Mouse (Mus musculus) liver, embryonic 12.5 days (tissue): ENCODE results near the gene Camta1. TPM values are rescaled to one million over a fixed set of nuclear protein-coding genes. Genes with fewer than 3 reads are reported as not detected.

ENCODE experiments used
- ATAC-seq: fragments of 200-750 bp; cut with Nextera tagmentation; 2 replicates; pipeline ENCODE4 v1.8.0; 2017; ENCODE audit warnings: moderate number of reproducible peaks, mild to moderate bottlenecking, moderate library complexity
- H3K27ac ChIP-seq: fragments of 300-500 bp; sonication (generic); 2 replicates; pipeline ENCODE4 v1.5.1; 2016; ENCODE audit warnings: mild to moderate bottlenecking
- H3K27me3 ChIP-seq: fragments of 300-500 bp; sonication (generic); replicated peaks from 2 replicates; pipeline ENCODE4 v1.6.1; 2016; ENCODE audit warnings: mild to moderate bottlenecking, moderate library complexity
- H3K36me3 ChIP-seq: fragments of 300-500 bp; sonication (generic); 2 replicates; pipeline ENCODE4 v1.6.1; 2016; ENCODE audit warnings: mild to moderate bottlenecking, moderate library complexity
- H3K4me1 ChIP-seq: fragments of 300-500 bp; sonication (generic); 2 replicates; pipeline ENCODE4 v1.6.1; 2016
- H3K4me2 ChIP-seq: fragments of 300-500 bp; sonication (generic); 2 replicates; pipeline ENCODE4 v1.6.1; 2016; ENCODE audit warnings: mild to moderate bottlenecking, moderate library complexity
- H3K4me3 ChIP-seq: fragments of 300-500 bp; sonication (generic); 2 replicates; pipeline ENCODE4 v1.5.1; 2016; ENCODE audit warnings: mild to moderate bottlenecking, moderate library complexity
- H3K9ac ChIP-seq: fragments of 300-500 bp; sonication (generic); 2 replicates; pipeline ENCODE4 v1.6.1; 2016; ENCODE audit warnings: mild to moderate bottlenecking, moderate library complexity
- H3K9me3 ChIP-seq: fragments of 300-500 bp; sonication (generic); replicated peaks from 2 replicates; pipeline ENCODE4 v1.6.1; 2016; ENCODE audit warnings: mild to moderate bottlenecking, moderate library complexity
- WGBS: fragments of 180-500 bp; shearing (Covaris S2); methylation state at CpG from one replicate; pipeline ENCODE4 v1.1.7; 2016; ENCODE audit not compliant: insufficient replicate concordance; 5-methylcytosine and 5-hydroxymethylcytosine counted together
- polyA plus RNA-seq: library from polyadenylated mRNA; unstranded; fragments of >200 nt; fragmentation: Nextera tagmentation; extraction: Ambion mirVana; gene quantifications from 2 replicates; pipeline ENCODE4 v1.2.1, GENCODE M21; 2016

Gene Camta1
- polyA plus RNA-seq, 1 experiment from 2014 or later = 49.6 TPM

GRCm38 (mm10) chr4:151156904-151157303 is 704.8 kb downstream of the Camta1 start:
- no peaks in the 10 kb centered on the region for H3K4me1 ChIP-seq
- no peak overlapping the region for H3K27ac ChIP-seq
- H3K9me3 ChIP-seq = no peaks in the 10 kb centered on the region
- H3K9ac ChIP-seq = no peak overlapping the region
- 3% methylated on average over 7 of the region's 7 CpGs for WGBS
- H3K4me3 ChIP-seq = no peak overlapping the region
- H3K36me3 ChIP-seq = no peaks in the 10 kb centered on the region
- ATAC-seq = no peak
- no peak overlapping the region for H3K4me2 ChIP-seq
- peaks cover 4% of the 10 kb centered on the region; the same call in 1 of the 2 replicates for H3K27me3 ChIP-seq

GRCm38 (mm10) chr4:151155587-151155986 is 706.1 kb downstream of the Camta1 start:
- WGBS = 53% methylated on average over 4 of the region's 4 CpGs

DNA sequence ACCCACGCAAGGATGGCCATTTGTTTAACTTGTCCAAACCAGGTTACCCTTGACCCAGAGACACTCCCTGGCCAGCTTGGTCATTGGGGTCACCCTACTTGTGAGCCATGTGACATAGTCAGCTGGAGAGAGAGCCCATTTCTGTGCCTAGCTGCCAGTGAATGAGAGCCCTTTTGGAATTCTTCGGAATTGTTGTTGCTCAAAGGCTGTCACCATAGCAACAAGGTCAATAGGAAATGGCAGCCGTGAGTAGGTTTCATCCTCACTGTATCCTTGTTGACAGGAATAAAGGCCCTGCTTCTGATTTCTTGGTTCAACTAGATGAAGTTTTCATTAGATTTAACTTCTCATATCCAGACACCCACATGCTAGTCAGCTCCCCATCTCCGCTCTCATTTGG is 707.4 kb downstream of the Camta1 start:
- Histone ChIP-seq H3K27ac (no peak overlapping the region), H3K4me1 (no peaks in the 10 kb centered on the region), H3K9ac (no peak overlapping the region), H3K4me3 (no peak overlapping the region), H3K4me2 (no peak overlapping the region), H3K27me3 (peaks cover 24% of the 10 kb centered on the region; the same call in 1 of the 2 replicates), H3K36me3 (no peaks in the 10 kb centered on the region), H3K9me3 (no peaks in the 10 kb centered on the region)
- 61% methylated on average over 4 of the region's 4 CpGs for WGBS
- no peak for ATAC-seq

More at GRCm38 (mm10) chr4:151155587-151155986, 706.1 kb downstream of the Camta1 start:
- Histone ChIP-seq H3K4me3 (no peak overlapping the region), H3K9me3 (no peaks in the 10 kb centered on the region), H3K4me2 (no peak overlapping the region), H3K27ac (no peak overlapping the region), H3K27me3 (peaks cover 13% of the 10 kb centered on the region; the same call in 1 of the 2 replicates), H3K4me1 (no peaks in the 10 kb centered on the region), H3K9ac (no peak overlapping the region), H3K36me3 (no peaks in the 10 kb centered on the region)
- ATAC-seq = no peak

- Histone ChIP-seq H3K9me3 (no peaks in the 10 kb centered on the region), H3K4me1 (no peaks in the 10 kb centered on the region), H3K9ac (no peak overlapping the region), H3K27ac (no peak overlapping the region), H3K4me3 (no peak overlapping the region), H3K27me3 (peaks cover 31% of the 10 kb centered on the region), H3K36me3 (no peaks in the 10 kb centered on the region), H3K4me2 (no peak overlapping the region)
- 45% methylated on average over 6 of the region's 6 CpGs for WGBS
- no peak for ATAC-seq
These were observed 709.7 kb downstream of the Camta1 start for GRCm38 (mm10) chr4:151152010-151152409.

DNA sequence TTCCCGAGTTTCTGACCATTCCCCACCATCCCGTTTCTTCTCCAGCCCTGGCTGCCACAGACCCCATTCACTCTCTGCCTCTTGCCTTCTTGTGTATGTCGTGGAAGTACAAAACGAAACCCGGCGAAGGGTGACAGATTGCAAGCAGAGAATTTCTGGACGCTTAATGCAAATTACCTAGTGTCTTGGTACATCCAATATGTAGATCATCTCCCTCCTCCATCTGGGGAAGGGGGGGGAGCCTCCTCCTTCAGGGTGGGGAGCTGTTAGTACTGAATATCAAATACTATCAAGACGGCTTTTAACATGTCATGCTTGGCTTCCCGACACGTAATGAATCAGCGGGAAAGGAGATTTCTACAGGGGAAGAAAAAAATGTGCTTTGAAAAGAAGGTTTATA is 710.8 kb downstream of the Camta1 start:
- H3K4me3 ChIP-seq = no peak overlapping the region
- H3K36me3 ChIP-seq = no peaks in the 10 kb centered on the region
- H3K27me3 ChIP-seq = peaks cover 31% of the 10 kb centered on the region
- H3K27ac ChIP-seq = no peak overlapping the region
- ATAC-seq = no peak
- no peak overlapping the region for H3K4me2 ChIP-seq
- H3K9ac ChIP-seq = no peak overlapping the region
- 70% methylated on average over 11 of the region's 11 CpGs for WGBS
- H3K9me3 ChIP-seq = no peaks in the 10 kb centered on the region
- no peaks in the 10 kb centered on the region for H3K4me1 ChIP-seq

- no peak overlapping the region for H3K27ac ChIP-seq
- H3K9ac ChIP-seq = no peak overlapping the region
- ATAC-seq = no peak
- no peaks in the 10 kb centered on the region for H3K9me3 ChIP-seq
- no peak overlapping the region for H3K4me2 ChIP-seq
- 63% methylated on average over 11 of the region's 11 CpGs for WGBS
- no peak overlapping the region for H3K4me3 ChIP-seq
- H3K27me3 ChIP-seq = peaks cover 31% of the 10 kb centered on the region
- H3K4me1 ChIP-seq = no peaks in the 10 kb centered on the region
- no peaks in the 10 kb centered on the region for H3K36me3 ChIP-seq
These were observed 711.6 kb downstream of the Camta1 start for GRCm38 (mm10) chr4:151150115-151150514.

- Histone ChIP-seq H3K27ac (no peak overlapping the region), H3K9ac (no peak overlapping the region), H3K4me2 (no peak overlapping the region), H3K4me1 (no peaks in the 10 kb centered on the region), H3K4me3 (no peak overlapping the region), H3K27me3 (peaks cover 27% of the 10 kb centered on the region), H3K9me3 (0 out of 2 replicates have a peak, but pooled peaks cover 7% of the 10 kb centered on the region), H3K36me3 (no peaks in the 10 kb centered on the region)
- WGBS = 66% methylated on average over 12 of the region's 12 CpGs
- no peak for ATAC-seq
These were observed 714.1 kb downstream of the Camta1 start for GRCm38 (mm10) chr4:151147541-151147940.

DNA sequence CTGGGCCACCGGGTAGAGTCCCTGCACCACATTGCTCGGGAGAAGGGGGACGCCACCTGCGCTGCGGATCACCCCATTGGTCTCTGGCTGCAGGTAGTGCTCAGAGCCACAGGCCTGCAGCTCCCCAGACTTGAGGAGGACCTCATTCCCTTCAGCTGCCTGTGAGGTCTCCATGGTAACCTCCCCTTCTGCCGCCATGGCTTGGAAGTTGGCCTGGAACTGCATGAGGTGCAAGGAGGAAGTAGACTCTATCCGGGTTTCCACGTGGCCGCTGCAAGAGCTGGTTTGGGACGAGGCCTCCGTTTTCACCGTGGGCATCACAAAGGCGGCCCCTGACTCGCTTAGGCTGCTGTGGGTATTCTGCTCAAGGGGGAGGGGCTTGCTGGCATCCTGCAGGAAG is 717.6 kb downstream of the Camta1 start:
- no peak for ATAC-seq
- Histone ChIP-seq H3K27me3 (peaks cover 29% of the 10 kb centered on the region), H3K4me3 (no peak overlapping the region), H3K36me3 (no peaks in the 10 kb centered on the region), H3K4me1 (no peaks in the 10 kb centered on the region), H3K27ac (no peak overlapping the region), H3K9me3 (0 out of 2 replicates have a peak, but pooled peaks cover 7% of the 10 kb centered on the region), H3K4me2 (no peak overlapping the region), H3K9ac (no peak overlapping the region)
- 66% methylated on average over 14 of the region's 14 CpGs for WGBS

- 14% methylated on average over 13 of the region's 13 CpGs for WGBS
- no peak overlapping the region for H3K9ac ChIP-seq
- peaks cover 40% of the 10 kb centered on the region for H3K27me3 ChIP-seq
- H3K9me3 ChIP-seq = 0 out of 2 replicates have a peak, but pooled peaks cover 7% of the 10 kb centered on the region
- H3K4me1 ChIP-seq = no peaks in the 10 kb centered on the region
- 0 out of 2 replicates have a peak, but pooled peaks have one; percentile 38 for ATAC-seq
- H3K27ac ChIP-seq = no peak overlapping the region
- no peak overlapping the region for H3K4me3 ChIP-seq
- H3K36me3 ChIP-seq = no peaks in the 10 kb centered on the region
- H3K4me2 ChIP-seq = no peak overlapping the region
These were observed 720.3 kb downstream of the Camta1 start for GRCm38 (mm10) chr4:151141196-151141880.

DNA sequence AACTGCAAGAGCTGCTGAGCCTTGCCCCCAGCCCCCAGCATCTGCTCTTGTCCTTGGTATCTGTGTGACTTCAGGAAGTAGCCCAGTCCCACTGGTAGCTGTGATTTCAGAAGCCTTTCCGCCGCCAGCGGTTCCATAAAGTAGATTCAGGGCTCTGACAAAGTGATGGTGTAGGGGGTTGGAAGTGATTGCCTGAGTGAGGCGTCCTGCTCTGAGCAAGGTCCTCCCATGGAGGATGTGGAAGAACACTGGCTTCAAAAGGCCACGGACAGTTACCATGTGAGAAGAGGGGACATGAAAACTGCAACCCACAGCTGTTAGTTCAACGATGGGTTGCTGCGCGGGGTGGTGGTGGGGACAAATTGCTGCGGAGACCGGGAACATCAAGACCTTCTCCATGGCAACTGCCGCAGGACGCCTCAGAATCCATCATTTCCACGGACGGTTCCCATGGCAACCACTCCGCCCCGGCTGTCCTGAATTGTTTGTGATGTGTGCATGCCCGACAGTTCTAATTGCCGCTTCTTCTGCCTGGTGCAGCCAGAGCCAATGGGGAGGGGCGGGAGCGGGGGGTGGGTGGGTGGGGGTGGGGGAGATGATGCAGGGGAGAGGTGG is 721.2 kb downstream of the Camta1 start:
- H3K4me2 ChIP-seq = no peak overlapping the region
- ATAC-seq = no peak
- no peak overlapping the region for H3K27ac ChIP-seq
- WGBS = 20% methylated on average over 20 of the region's 20 CpGs
- H3K4me1 ChIP-seq = no peaks in the 10 kb centered on the region
- H3K9ac ChIP-seq = no peak overlapping the region
- no peaks in the 10 kb centered on the region for H3K36me3 ChIP-seq
- peaks cover 45% of the 10 kb centered on the region for H3K27me3 ChIP-seq
- H3K9me3 ChIP-seq = 0 out of 2 replicates have a peak, but pooled peaks cover 7% of the 10 kb centered on the region
- H3K4me3 ChIP-seq = no peak overlapping the region

DNA sequence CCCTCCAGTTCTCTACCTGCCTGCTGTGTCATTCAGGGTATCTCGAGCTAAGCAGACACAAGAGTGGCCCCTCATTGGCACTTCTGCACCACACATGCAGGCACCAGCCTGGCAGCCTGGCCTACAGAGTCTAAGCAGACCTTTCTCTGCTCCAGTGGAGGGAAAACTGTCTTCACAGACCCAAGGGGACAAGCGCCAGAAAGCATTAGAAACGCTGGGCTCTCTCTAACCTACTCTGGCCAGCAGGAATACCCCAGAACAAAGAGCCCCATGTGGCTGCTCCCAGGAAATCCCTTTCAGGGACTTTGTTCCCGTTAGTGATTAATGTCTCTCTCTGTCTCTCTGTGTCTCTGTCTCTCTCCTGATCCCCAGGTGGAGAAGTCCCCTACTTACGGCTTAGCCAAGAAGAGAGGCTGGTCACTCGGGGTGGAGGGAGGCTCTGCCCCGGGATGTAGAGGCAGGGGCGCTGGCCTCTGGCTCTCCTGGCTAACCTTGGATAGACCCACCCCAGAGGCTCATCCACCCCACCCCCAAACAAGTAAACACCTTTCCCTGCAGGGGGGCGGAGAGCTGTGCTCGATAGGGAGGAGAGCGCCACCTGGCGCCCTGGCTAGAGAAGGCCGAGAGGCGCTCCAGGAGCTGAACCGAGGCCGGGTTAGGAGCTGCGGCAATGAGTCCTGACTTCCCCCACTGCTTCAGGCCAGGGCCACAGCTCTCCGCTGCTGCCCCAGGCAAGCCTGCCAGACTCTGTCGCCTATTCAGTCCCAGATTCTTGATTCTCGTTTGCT is 722.4 kb downstream of the Camta1 start:
- Histone ChIP-seq H3K36me3 (no peaks in the 10 kb centered on the region), H3K27ac (no peak overlapping the region), H3K27me3 (peaks cover 47% of the 10 kb centered on the region), H3K4me3 (no peak overlapping the region), H3K4me2 (peak overlapping the region; percentile 20; the same call in 1 of the 2 replicates), H3K9ac (no peak overlapping the region), H3K4me1 (no peaks in the 10 kb centered on the region), H3K9me3 (0 out of 2 replicates have a peak, but pooled peaks cover 3% of the 10 kb centered on the region)
- ATAC-seq = no peak
- WGBS = 9% methylated on average over 19 of the region's 20 CpGs

- Histone ChIP-seq H3K9ac (no peak overlapping the region), H3K27me3 (peaks cover 47% of the 10 kb centered on the region), H3K9me3 (no peaks in the 10 kb centered on the region), H3K4me3 (no peak overlapping the region), H3K4me2 (no peak overlapping the region), H3K36me3 (no peaks in the 10 kb centered on the region), H3K27ac (no peak overlapping the region), H3K4me1 (no peaks in the 10 kb centered on the region)
- ATAC-seq = no peak
- 12% methylated on average over 2 of the region's 2 CpGs for WGBS
These were observed 723.1 kb downstream of the Camta1 start for GRCm38 (mm10) chr4:151138586-151138985.
